20 mouse cellular contexts compared by ENCODE assay signal in genomic region chr4:94326759-94327158, GRCm38 (mm10).
"Had no signal": no experiment of that assay in that cellular context is flagged by ENCODE, and none has a peak within 500 bp of the region (broad histone marks: within the 10 kb centered on the region; RNA-seq: fewer than 3 reads in every experiment).

No protein-coding gene starts in this region.

- ATAC-seq: forebrain, embryonic 13.5 days; forebrain, embryonic 14.5 days; forebrain, embryonic 15.5 days; forebrain, embryonic 16.5 days; forebrain, postnatal 0 days had no signal

- DNase-seq: cerebellum, adult 9-10 months; cerebellum, adult 9-11 months; cerebellum, postnatal 10 days; cerebellum, postnatal 14 days; cerebellum, postnatal 25 days; cerebellum, postnatal 36 days; embryo, embryonic 11 days; forebrain, postnatal 0 days; gastrocnemius, adult 2 months; gastrocnemius, postnatal 10 days; gastrocnemius, postnatal 14 days; gastrocnemius, postnatal 25 days; gastrocnemius, postnatal 36 days; heart, adult 11 months; heart, adult 18-20 months; heart, adult 2 months had no signal
